Mouse (Mus musculus) erythroblast, adult 5-6 weeks (primary cell): ENCODE measurements around the gene Klf3. TPM values are rescaled to one million over a fixed set of nuclear protein-coding genes. Genes with fewer than 3 reads are reported as not detected.

Experiments
- ATAC-seq: replicated peaks from 2 replicates; pipeline ENCODE4 v1.8.0; 2016; ENCODE audit warnings: moderate number of reproducible peaks, mild to moderate bottlenecking, moderate TSS enrichment, inconsistent platforms; ENCODE audit not compliant: poor library complexity, low FRiP score, severe bottlenecking
- total RNA-seq, 2 experiments: library from RNA; stranded (forward) in 1 of 2; stranded (reverse) in 1 of 2; fragments of 150-400 nt in 1 of 2; fragments of 200-764, 138-1000 nt in 1 of 2; gene quantifications; 2 replicates each; pipeline versions ENCODE4 v1.2.3 to v1.2.4; 2015 to 2017; ENCODE audit warnings: low replicate concordance in 2 of 2

The Klf3 gene
- total RNA-seq, 2 experiments from 2014 or later: 195 to 207 TPM

- no peak for ATAC-seq
Measured at GRCm38 (mm10) chr5:64828314-64828713, 25.1 kb downstream of the Klf3 start.

- no peak for ATAC-seq
Measured at GRCm38 (mm10) chr5:64829606-64830005, 26.4 kb downstream of the Klf3 start.

DNA sequence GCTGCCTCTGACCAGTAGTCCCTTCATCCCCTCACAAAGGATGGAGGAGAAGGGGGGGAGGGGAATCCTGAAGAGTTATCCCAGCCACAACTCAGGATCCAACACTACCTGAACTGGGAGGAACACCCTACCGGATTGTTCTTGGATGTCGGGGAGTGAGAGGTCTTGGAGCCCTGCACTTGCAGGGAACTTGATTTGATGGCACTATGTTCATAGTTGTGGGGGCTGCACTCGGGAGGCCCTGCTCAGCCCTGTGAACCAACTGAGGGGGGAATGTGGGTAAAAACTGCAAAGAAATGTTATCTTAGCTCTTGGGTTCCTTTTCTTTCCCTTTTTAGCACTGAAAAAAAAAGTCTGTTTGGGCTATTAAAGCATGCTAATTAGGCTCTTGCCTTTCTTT lies 27.6 kb downstream of the Klf3 start:
- 0 out of 2 replicates have a peak, but pooled peaks have one; percentile 16 for ATAC-seq

- ATAC-seq: no peak
Measured at GRCm38 (mm10) chr5:64833410-64833809, 30.2 kb downstream of the Klf3 start.

- no peak for ATAC-seq
Measured at GRCm38 (mm10) chr5:64834213-64834612, 31.0 kb downstream of the Klf3 start.

DNA sequence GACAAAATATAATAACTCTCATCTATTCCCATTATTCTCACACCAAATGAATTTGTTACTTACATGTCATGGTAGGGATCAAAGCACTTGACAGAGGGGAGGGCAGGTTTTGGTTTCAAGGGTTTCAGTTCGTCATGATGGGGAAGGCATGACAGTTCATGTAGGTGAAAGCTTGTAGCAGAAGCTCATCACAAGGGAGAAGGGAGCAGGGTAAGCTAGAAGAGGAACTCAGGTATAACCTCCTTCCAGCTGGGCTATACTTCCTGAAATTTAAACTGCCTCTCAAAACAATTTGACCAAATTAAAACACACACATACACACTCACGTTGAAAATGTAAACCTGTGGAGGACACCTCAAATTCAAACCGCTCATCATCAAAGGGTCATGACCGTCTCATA lies 32.1 kb downstream of the Klf3 start:
- no peak for ATAC-seq

GRCm38 (mm10) chr5:64839016-64839599 lies 35.9 kb downstream of the Klf3 start:
- ATAC-seq: no peak

DNA sequence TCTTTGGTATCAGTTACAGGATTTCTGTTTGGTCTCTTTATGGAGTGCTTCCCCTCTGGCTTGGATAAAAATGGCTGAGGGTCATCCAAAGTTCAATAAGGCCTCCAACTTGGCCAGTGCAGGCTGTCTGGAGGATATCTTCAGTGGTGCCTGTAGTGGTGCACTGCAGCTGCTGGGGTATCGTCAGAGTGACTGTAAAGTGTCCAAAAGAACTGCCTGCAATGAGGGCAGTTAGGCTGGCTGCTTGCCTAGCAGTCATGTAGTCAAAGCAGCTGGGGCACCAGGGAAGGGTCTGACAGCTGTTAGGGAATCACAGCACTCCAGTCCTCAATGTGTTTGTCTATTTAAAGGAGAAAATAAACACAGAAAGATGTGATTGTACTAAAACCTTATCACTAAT lies 36.9 kb downstream of the Klf3 start:
- ATAC-seq: no peak

DNA sequence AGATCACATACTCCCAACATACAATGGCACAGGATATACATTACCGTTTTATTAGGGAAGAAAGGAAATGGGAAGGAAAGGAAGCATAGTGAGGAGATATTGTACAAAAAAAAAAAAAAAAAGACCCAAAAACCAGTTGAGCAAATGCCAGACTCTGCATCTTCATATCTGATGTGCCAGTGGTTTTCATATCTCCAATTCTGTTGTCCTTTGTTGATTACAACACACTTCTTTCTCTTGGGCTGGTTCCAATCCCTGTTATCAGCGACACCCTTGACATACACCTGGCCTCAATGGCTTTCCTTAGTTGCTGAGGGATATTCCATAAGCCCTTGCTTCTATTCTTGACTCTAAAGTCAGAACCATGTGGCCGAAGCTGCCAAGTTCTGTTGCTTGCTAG lies 41.4 kb downstream of the Klf3 start:
- ATAC-seq: no peak

- no peak for ATAC-seq
Measured at GRCm38 (mm10) chr5:64847305-64847704, 44.1 kb downstream of the Klf3 start.

DNA sequence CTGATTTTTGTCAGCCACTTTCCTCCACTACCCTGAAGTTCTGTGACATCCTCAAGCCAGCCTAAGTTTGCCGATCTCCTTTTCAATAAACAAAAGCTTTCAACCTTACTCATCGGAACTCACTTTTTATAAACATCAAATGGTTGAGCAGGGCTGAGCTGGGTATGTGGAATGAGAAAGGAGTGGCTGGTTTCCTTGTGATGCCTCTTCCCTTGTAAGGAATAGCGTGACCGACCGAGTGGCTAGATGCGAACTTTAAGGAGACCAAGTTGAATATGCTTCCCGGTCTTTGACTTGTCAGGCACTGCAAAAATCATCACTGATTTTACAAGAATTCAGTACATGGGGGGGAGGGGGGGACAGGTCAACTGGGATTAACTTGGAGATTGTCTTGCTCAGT lies 46.7 kb downstream of the Klf3 start:
- ATAC-seq: no peak

GRCm38 (mm10) chr5:64852656-64853398 lies 49.6 kb downstream of the Klf3 start:
- ATAC-seq: no peak; the same call in 1 of the 2 replicates

DNA sequence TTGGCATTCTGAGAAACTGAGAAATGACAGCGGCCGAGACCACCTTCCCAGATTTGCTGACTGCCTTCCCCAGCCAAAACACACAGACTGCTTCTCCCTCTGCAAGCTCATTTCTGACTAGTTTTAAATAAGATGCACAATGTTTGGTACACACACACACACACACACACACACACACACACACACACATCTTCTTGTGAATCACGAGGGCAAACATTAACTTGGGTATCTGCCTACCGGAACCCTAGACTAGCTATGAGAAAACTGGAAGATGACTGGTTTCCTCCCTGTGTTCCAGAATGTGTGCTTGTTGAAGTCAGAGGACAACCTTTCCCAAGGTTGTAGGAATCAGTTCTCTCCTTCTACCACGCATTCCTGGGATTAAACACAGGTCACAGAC lies 50.2 kb downstream of the Klf3 start:
- no peak for ATAC-seq

GRCm38 (mm10) chr5:64855199-64855598 lies 52.0 kb downstream of the Klf3 start:
- ATAC-seq: no peak

DNA sequence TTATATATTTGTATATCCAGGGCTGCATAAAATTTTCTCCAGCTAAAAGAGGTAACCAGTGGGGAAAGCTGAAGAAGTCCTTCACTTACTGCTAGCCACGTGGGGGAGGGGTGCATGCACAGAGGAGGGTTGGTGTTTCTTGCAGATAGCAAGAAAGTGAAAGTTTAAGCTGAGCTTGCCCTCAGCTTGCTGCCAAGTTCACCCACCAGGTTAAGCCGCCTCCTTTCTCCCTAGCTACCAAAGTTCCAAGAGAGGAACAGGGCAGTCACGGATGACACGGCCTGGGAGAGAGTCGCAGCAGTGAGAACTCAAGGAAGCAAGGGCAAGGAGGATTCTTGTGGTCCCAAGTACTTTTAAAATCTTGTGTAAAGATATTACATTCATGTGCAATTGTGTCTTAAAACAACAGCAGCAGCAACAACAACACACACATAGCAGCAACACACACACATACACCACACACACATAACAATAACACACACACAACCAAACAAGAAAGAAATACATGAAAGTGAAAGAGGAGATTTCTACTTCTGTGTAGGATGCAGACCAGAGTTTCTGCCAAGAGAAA lies 57.8 kb downstream of the Klf3 start:
- 0 out of 2 replicates have a peak, but pooled peaks have one; percentile 22 for ATAC-seq

DNA sequence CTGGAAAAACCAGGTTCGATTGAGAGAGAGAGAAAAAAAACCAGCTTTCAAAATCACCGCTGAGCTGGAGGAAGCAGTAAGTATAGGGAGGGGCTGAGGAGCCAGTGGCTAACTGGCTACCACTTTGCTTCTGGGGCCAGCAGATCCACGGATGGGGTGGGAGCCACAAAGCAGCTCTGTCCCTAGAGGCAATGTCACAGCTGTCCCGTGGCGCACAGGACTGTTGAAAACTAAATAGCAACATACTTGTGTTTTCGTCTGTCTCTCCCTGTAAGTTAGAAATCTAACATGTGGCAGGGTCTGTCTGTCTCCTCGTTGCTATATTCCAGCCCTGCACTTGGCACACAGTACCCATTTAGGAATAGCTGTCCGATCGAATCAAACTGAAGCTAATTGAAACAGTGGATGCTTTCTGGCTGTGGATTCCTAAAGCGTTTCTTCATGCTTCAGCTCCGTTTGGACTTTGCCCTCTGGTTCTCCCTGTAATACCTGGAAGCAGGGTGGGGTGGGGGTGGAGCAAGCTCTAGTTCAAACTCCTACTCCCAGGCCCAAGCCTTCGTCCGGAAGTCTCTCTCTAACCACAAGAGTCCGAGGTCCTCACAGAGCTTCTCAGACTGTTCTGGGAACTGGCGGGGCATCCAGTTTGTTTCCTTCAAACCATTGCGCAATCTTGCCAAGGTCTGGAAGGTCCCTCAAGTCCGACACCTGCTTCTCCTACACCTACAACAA lies 58.4 kb downstream of the Klf3 start:
- ATAC-seq: peak; percentile 55

GRCm38 (mm10) chr5:64862269-64862668 lies 59.1 kb downstream of the Klf3 start:
- no peak for ATAC-seq

GRCm38 (mm10) chr5:64864699-64865108 lies 61.5 kb downstream of the Klf3 start:
- ATAC-seq: peak; percentile 89

- ATAC-seq: no peak
Measured at GRCm38 (mm10) chr5:64865219-64865964, 62.2 kb downstream of the Klf3 start.
